Mouse (Mus musculus) spleen, adult 2 months (tissue): ENCODE results near the gene Mrpl37. TPM values are rescaled to one million over a fixed set of nuclear protein-coding genes. Genes with fewer than 3 reads are reported as not detected.
"Not testable (repeated sequence)": the region's sequence is repeated elsewhere in the genome, so short reads cannot be mapped to it uniquely, and the experiment has no call there.

ENCODE experiments used
- DNase-seq, 2 experiments: peaks; one replicate each; pipeline versions ENCODE4 v3.0.0 to v3.0.0-alpha.2; 2012 to 2021; ENCODE audit warnings: low spot score in 2 of 2, low read depth in 1 of 2
- H3K27ac ChIP-seq: fragments of 200-500 bp; 2 replicates; pipeline ENCODE4 v1.5.1; 2012; ENCODE audit warnings: low read length, inconsistent platforms; ENCODE audit not compliant: insufficient read depth
- H3K27me3 ChIP-seq: fragments of 200-500 bp; 2 replicates; pipeline ENCODE4 v1.6.1; 2012; ENCODE audit warnings: mild to moderate bottlenecking, moderate library complexity, low read length, inconsistent platforms; ENCODE audit not compliant: control insufficient read depth, insufficient read depth
- H3K36me3 ChIP-seq: fragments of 200-500 bp; 2 replicates; pipeline ENCODE4 v1.6.1; 2012; ENCODE audit warnings: mild to moderate bottlenecking, low read length, inconsistent platforms; ENCODE audit not compliant: control insufficient read depth, insufficient read depth
- H3K4me1 ChIP-seq: fragments of 200-500 bp; 2 replicates; pipeline ENCODE4 v1.6.1; 2011; ENCODE audit warnings: inconsistent platforms; ENCODE audit not compliant: control insufficient read depth, insufficient read depth, insufficient read length
- H3K4me3 ChIP-seq: fragments of 200-500 bp; 2 replicates; pipeline ENCODE4 v1.5.1; 2011; ENCODE audit warnings: mild to moderate bottlenecking, inconsistent platforms; ENCODE audit not compliant: insufficient read depth, insufficient read length; ENCODE audit errors: extremely low read depth
- CTCF ChIP-seq: fragments of 200-500 bp; IDR thresholded peaks from 2 replicates; pipeline ENCODE4 v1.5.1; 2011; ENCODE audit warnings: mild to moderate bottlenecking, inconsistent platforms; ENCODE audit not compliant: insufficient read depth, insufficient read length, insufficient replicate concordance; ENCODE audit errors: extremely low read depth
- POLR2A ChIP-seq: fragments of 200-500 bp; IDR thresholded peaks from 2 replicates; pipeline ENCODE4 v1.6.1; 2011; ENCODE audit warnings: low read depth, low read length, inconsistent platforms
- WGBS: fragments of 180-500 bp; shearing (Covaris S2); methylation state at CpG from one replicate; pipeline ENCODE4 v1.1.7; 2018; 5-methylcytosine and 5-hydroxymethylcytosine counted together
- polyA plus RNA-seq: library from polyadenylated mRNA; depleted of rRNA; stranded (reverse); fragments of >200 nt; gene quantifications from 2 replicates; pipeline ENCODE4 v1.2.3, GENCODE M21; 2012; rRNA removed

Gene Mrpl37
- polyA plus RNA-seq, result 31.9 and 34.0 TPM in 2 replicates

- DNase-seq, result peak; percentile 92 to 95
- WGBS, result 2% methylated on average over 60 of the region's 60 CpGs
- H3K36me3 ChIP-seq, result peaks cover 11% of the 10 kb centered on the region
- H3K27me3 ChIP-seq, result no peaks in the 10 kb centered on the region
- TF ChIP-seq POLR2A (peak; percentile 70), CTCF (no peak)
- H3K27ac ChIP-seq, result no peak within 1 kb of the TSS; the same call in 1 of the 2 replicates
- H3K4me1 ChIP-seq, result 0 out of 2 replicates have a peak, but pooled peaks cover 7% of the 10 kb centered on the region
- peak within 1 kb of the TSS; percentile 90 for H3K4me3 ChIP-seq
Observed at GRCm38 (mm10) chr4:107066252-107067124, at the start of gene Mrpl37, which contains the start of gene Cyb5rl. Mrpl37 (minus strand) TSS chr4:107066868. Cyb5rl (plus strand) TSS chr4:107066988.

- no peak for DNase-seq
- H3K4me3 ChIP-seq, result no peak overlapping the region
- H3K27me3 ChIP-seq, result no peaks in the 10 kb centered on the region
- H3K4me1 ChIP-seq, result no peaks in the 10 kb centered on the region
- H3K36me3 ChIP-seq, result no peaks in the 10 kb centered on the region
- TF ChIP-seq CTCF (no peak), POLR2A (no peak)
- no peak overlapping the region for H3K27ac ChIP-seq
- WGBS, result 85% methylated on average over 8 of the region's 8 CpGs
Observed at GRCm38 (mm10) chr4:107114278-107114677, 47.6 kb upstream of the Mrpl37 start.

- DNase-seq, H3K27ac ChIP-seq, H3K27me3 ChIP-seq, H3K4me3 ChIP-seq, H3K36me3 ChIP-seq, H3K4me1 ChIP-seq: not testable (repeated sequence)
- WGBS, result 95% methylated on average over 6 of the region's 6 CpGs
Observed at GRCm38 (mm10) chr4:107109181-107109580, 42.5 kb upstream of the Mrpl37 start.

GRCm38 (mm10) chr4:107108291-107108731 lies 41.6 kb upstream of the Mrpl37 start:
- 75% methylated on average over 13 of the region's 13 CpGs for WGBS
- Histone ChIP-seq H3K36me3 (no peaks in the 10 kb centered on the region), H3K27ac (no peak overlapping the region), H3K4me1 (no peaks in the 10 kb centered on the region), H3K4me3 (no peak overlapping the region), H3K27me3 (no peaks in the 10 kb centered on the region)
- TF ChIP-seq POLR2A (no peak), CTCF (no peak)
- DNase-seq, result no peak

DNA sequence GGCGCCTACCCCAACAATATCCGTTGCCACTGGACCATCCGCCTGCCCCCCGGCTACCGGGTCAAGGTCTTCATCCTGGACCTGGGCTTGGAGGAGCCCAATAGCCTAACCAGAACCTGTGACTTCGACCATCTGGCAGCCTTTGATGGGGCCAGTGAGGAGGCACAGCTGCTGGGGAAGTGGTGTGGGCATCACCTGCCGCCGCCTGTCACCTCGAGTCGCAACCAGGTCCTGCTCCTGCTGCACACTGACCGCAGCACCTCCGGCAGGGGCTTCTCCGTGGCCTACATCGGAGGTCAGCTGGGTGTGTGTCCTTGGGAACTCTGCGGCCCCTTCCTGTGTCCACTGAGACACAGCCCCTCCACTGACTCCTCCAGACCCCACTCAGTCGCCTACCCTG lies 40.1 kb upstream of the Mrpl37 start:
- Histone ChIP-seq H3K27me3 (no peaks in the 10 kb centered on the region), H3K36me3 (no peaks in the 10 kb centered on the region), H3K27ac (no peak overlapping the region), H3K4me3 (no peak overlapping the region), H3K4me1 (no peaks in the 10 kb centered on the region)
- TF ChIP-seq POLR2A (no peak), CTCF (no peak)
- WGBS, result 88% methylated on average over 16 of the region's 16 CpGs
- no peak for DNase-seq

DNA sequence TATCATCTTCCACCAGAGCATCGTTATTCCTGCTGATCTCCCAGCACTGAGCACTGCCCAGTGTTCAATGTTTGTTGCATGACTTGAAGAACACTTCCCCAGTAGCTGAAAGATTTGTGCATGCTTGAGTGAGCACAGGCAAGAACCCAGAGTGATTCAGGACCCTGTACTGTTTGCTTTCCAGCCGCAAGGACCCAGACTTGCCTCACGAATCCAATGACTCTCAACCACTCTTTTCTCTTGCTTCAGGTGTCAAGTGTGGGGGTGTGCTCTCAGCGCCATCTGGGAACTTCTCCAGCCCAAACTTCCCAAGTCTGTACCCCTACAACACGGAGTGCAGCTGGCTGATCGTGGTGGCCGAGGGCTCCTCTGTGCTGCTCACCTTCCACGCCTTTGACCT lies 35.6 kb upstream of the Mrpl37 start:
- no peak for DNase-seq
- TF ChIP-seq POLR2A, result no peak
- TF ChIP-seq CTCF, result no peak
- no peaks in the 10 kb centered on the region for H3K27me3 ChIP-seq
- H3K27ac ChIP-seq, result no peak overlapping the region
- no peak overlapping the region for H3K4me3 ChIP-seq
- no peaks in the 10 kb centered on the region for H3K36me3 ChIP-seq
- H3K4me1 ChIP-seq, result no peaks in the 10 kb centered on the region
- WGBS, result 85% methylated on average over 8 of the region's 8 CpGs

DNA sequence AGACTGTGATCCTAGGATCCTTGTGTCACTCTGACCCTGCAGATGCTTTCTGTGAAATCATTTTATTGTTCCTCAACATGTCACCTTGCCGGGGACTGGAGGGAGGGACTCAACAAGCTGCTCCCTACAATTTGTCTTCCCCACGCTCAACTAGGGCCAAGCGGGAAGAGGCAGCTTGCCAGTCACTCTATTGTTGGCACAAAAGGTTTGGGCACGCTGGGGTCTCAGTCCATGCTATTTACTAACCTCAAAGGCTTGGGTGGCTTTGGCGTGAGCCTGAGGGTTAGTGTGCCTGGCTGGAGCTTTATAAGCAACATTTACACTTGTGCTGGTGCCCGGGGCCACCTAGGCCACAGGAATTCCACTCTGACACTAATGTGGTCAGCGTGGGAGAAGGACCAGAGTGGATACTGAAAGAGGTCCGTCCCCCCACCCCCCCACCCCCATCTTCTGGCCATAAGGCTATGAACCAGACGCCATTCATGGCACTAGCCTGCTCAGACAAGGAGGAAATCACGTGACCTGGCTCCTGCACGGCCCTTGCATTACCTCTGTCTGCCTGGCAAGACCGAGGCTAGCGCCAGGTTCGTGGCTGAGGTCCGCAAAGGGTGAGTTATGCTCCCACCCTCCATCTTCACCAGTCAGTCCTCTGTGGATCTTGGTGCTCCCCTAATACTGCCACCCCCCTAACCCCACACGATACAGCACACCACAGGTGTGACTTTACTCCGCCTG lies 32.3 kb upstream of the Mrpl37 start:
- H3K27ac ChIP-seq, result no peak overlapping the region
- H3K4me3 ChIP-seq, result no peak overlapping the region
- H3K27me3 ChIP-seq, result no peaks in the 10 kb centered on the region
- WGBS, result 62% methylated on average over 17 of the region's 17 CpGs
- no peak for DNase-seq
- H3K4me1 ChIP-seq, result no peaks in the 10 kb centered on the region
- TF ChIP-seq POLR2A, result no peak
- no peak for TF ChIP-seq CTCF
- H3K36me3 ChIP-seq, result no peaks in the 10 kb centered on the region
